Mouse (Mus musculus): Measurements from ENCODE around the gene C2cd5. TPM values are rescaled to one million over a fixed set of nuclear protein-coding genes. Genes with fewer than 3 reads are reported as not detected.
"Not testable (repeated sequence)": the region's sequence is repeated elsewhere in the genome, so short reads cannot be mapped to it uniquely, and the experiment has no call there.

The C2cd5 gene
- total RNA-seq, 2 experiments from 2014 or later, result 68.8 to 74.2 TPM

DNA sequence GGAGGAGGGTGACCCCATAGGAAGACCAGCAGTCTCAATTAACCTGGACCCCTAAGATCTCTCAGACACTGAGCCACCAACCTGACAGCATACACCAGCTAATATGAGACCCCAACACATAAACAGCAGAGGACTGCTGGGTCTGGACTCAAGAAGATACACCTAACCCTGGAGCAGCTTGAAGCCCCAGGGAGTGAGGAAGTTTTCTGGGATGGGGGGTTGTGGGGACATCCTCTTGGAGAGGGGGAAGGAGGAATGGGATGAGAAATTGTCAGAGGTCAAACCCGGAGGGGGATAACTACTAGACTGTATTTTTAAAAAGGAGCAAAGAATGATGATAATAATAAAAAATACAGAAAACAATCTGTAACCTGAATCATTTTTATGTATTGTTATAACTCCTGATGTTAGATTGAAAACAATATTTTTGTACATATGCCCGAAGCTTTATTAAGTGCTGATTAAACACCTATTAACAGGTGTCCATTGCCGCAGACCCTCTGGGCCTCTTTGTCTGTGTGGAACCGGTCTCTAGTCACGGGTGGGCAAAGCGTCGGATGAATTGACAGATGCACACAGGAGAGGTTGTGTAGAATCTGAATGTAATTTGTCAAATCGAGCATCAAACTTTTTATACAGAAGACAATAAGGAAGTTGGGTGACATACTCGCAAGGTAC is 114.2 kb downstream of the C2cd5 start:
- DNase-seq (ENCODE audit: low spot score in 2 of 2), result not testable (repeated sequence)

- DNase-seq (ENCODE audit: low spot score in 2 of 2), result no peak
Measured at GRCm38 (mm10) chr6:142979665-142980660, 120.0 kb downstream of the C2cd5 start.

- DNase-seq (ENCODE audit: low spot score in 2 of 2), result no peak
Measured at GRCm38 (mm10) chr6:142977221-142977620, 122.7 kb downstream of the C2cd5 start.

- DNase-seq (ENCODE audit: low spot score in 2 of 2), result no peak
Measured at GRCm38 (mm10) chr6:142973289-142973688, 126.7 kb downstream of the C2cd5 start.

GRCm38 (mm10) chr6:142972205-142972604 is 127.7 kb downstream of the C2cd5 start:
- no peak for DNase-seq (ENCODE audit: low spot score in 2 of 2)

DNA sequence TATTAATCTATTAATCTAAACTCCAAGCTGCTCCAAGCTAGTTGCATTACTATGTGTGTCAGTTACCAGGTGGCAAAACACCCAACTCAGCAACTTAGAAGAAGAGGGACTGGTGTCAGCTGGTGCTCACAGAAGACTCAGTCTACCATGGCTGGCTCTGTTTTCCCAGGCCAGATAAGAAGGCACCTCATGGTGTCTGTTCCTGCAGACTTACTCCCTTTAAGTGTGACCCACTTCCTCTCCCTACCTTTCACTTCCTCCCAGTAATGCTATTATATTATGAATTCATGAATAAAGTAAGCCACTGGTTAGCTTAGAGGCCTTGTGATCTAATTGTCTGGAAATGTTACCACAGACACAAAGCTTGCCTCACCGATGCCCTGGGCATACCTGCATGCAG is 132.5 kb downstream of the C2cd5 start:
- no peak for DNase-seq (ENCODE audit: low spot score in 2 of 2)

DNA sequence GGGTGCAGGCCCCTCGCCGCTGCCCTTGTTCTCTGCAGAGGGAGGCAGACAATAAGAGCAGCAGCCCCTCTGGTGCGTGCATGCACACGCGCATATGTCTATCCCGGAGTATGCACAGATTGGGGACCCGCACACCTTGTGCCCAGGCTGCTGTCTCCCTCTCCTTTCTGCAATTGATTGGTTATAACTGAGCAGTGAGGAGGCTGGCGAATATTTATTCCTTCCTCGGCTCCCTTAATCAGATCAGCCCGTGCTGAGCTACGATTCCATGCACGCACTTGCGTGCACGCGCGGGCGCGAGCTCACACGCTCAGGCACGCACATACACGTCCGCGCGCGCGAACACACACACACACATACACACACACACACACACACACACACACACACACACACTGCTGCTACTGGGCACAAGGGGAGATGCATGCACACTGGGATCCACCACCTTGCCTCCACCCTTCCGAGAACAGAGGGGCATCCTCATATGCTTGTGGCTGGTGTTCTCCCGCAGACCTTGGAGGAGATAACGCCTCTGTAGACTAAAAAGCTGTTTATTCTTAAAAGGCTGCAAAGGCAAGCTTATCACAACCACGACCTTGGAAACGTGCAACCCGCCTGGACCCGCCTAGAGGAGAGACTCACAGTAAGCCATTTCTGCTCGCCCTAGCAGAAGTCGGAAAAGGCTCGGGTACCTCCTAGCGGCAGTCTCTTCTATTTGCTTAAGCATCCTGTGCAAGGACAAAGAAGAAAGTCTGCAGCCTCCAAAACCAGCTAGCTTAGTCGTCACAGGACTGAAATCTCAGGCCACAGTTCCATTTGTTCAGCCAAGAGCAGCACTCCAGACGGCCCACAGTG is 135.2 kb downstream of the C2cd5 start:
- peak; percentile 83 to 93 for DNase-seq (ENCODE audit: low spot score in 2 of 2)

GRCm38 (mm10) chr6:142964076-142964530 is 135.8 kb downstream of the C2cd5 start, which contains the start of gene St8sia1:
Gene St8sia1, minus strand, starts transcription at chr6:142964452.
- DNase-seq (ENCODE audit: low spot score in 2 of 2), result peak; percentile 49 to 62

- DNase-seq (ENCODE audit: low spot score in 2 of 2), result no peak
Measured at GRCm38 (mm10) chr6:142963480-142964075, 136.4 kb downstream of the C2cd5 start.

DNA sequence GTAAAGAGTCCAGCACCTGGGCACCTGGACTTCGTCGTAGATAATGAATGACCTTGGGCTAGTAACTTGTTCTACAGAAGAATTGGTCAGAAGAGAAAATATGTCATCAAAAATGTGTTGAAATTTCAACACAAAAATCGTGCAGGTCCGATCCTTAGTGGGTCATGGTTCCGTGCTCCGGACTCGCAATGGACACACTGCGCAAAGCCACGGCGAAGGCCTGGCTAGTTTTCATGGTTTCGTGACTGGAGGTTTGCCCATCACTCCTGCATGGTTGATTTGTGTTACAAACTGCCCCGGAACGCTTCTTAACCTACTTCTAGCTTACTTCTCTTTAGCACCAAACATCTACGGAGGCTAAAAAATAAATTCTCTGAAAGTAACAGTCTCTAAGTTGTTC is 137.1 kb downstream of the C2cd5 start:
- DNase-seq (ENCODE audit: low spot score in 2 of 2), result no peak

- no peak for DNase-seq (ENCODE audit: low spot score in 2 of 2)
Measured at GRCm38 (mm10) chr6:142962476-142962875, 137.5 kb downstream of the C2cd5 start.

GRCm38 (mm10) chr6:142961721-142962455 is 138.1 kb downstream of the C2cd5 start:
- DNase-seq (ENCODE audit: low spot score in 2 of 2), result no peak

Other genes with a start within 250 kb of the C2cd5 start
- 10 to 100 TPM; 29.7 to 32.2 TPM for gene St8sia1, start 135.7 kb downstream of the C2cd5 start, total RNA-seq (2021)
- 100 to 1,000 TPM; 149 to 156 TPM for gene Etnk1, start 67.1 kb upstream of the C2cd5 start, total RNA-seq (2021)

Measured in layer of hippocampus, postnatal 14 days (tissue).